Mouse (Mus musculus) embryonic facial prominence, embryonic 10.5 days (tissue): ENCODE data around the gene Slc22a22. TPM values are rescaled to one million over a fixed set of nuclear protein-coding genes. Genes with fewer than 3 reads are reported as not detected.

Source experiments
- DNase-seq: peaks from one replicate; pipeline ENCODE4 v3.0.0-alpha.2; 2017; ENCODE audit warnings: low spot score
- H3K27ac ChIP-seq: fragments of 300-500 bp; sonication (generic); replicated peaks from 2 replicates; pipeline ENCODE4 v1.5.1; 2016; ENCODE audit warnings: mild to moderate bottlenecking
- H3K27me3 ChIP-seq: fragments of 300-500 bp; sonication (generic); replicated peaks from 2 replicates; pipeline ENCODE4 v1.6.1; 2016; ENCODE audit warnings: low read depth, mild to moderate bottlenecking; ENCODE audit not compliant: poor library complexity, severe bottlenecking
- H3K36me3 ChIP-seq: fragments of 300-500 bp; sonication (generic); replicated peaks from 2 replicates; pipeline ENCODE4 v1.6.1; 2016; ENCODE audit warnings: mild to moderate bottlenecking, moderate library complexity
- H3K4me1 ChIP-seq: fragments of 300-500 bp; sonication (generic); 2 replicates; pipeline ENCODE4 v1.6.1; 2016
- H3K4me3 ChIP-seq: fragments of 300-500 bp; sonication (generic); 2 replicates; pipeline ENCODE4 v1.5.1; 2016; ENCODE audit warnings: mild to moderate bottlenecking, moderate library complexity
- H3K9me3 ChIP-seq: fragments of 300-500 bp; sonication (generic); 2 replicates; pipeline ENCODE4 v1.6.1; 2016; ENCODE audit warnings: mild to moderate bottlenecking
- WGBS: fragments of 180-500 bp; shearing (Covaris S2); methylation state at CpG from one replicate; pipeline ENCODE4 v1.1.7; 2016; 5-methylcytosine and 5-hydroxymethylcytosine counted together
- polyA plus RNA-seq: library from polyadenylated mRNA; unstranded; fragments of >200 nt; fragmentation: Nextera tagmentation; extraction: Ambion mirVana; gene quantifications from 2 replicates; pipeline ENCODE4 v1.2.1, GENCODE M21; 2016

The Slc22a22 gene
- polyA plus RNA-seq, 1 experiment from 2014 or later, result not detected

DNA sequence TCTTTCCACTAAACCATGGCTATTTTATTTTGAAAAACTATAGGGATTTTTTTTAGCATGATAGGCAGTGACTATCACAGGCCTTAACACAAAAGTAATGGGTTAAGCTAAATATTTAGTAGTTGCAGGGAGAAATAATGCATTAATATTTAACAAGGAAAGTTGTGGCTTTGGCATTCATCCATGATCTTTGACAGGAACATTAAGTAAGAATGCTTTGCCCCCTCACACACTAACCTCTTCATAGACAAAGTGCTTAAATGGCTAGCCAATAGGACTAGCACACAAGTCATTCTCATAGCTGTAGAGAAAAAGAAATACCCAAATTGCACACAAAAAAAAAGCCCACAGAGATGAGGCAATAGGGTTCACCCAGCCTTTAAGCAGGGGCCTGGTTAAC lies 11.4 kb downstream of the Slc22a22 start:
- peaks cover 10% of the 10 kb centered on the region for H3K4me1 ChIP-seq
- H3K27me3 ChIP-seq, result no peaks in the 10 kb centered on the region
- H3K4me3 ChIP-seq, result no peak overlapping the region
- H3K9me3 ChIP-seq, result no peaks in the 10 kb centered on the region
- no peak for DNase-seq
- no peak overlapping the region for H3K27ac ChIP-seq
- H3K36me3 ChIP-seq, result no peaks in the 10 kb centered on the region

DNA sequence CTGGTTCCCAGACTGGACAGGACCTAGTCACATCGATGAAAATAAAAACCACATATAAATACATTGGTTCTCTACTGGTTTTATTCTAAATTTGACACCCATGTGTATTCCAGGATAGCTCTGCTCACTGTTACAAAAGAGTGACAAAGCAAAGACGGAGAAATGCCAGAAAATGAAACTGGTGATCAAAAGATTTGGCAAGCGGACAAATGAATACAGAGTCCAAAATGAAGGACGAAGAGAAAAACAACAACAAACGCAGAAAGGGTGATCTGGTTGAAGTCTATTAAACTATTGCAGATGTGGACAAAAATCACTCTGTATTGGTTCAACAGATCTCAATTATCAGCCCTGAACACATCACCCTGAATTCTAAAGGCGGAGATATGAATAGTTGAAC lies 12.4 kb downstream of the Slc22a22 start:
- no peaks in the 10 kb centered on the region for H3K27me3 ChIP-seq
- H3K9me3 ChIP-seq, result no peaks in the 10 kb centered on the region
- H3K4me3 ChIP-seq, result no peak overlapping the region
- no peak overlapping the region for H3K27ac ChIP-seq
- H3K36me3 ChIP-seq, result no peaks in the 10 kb centered on the region
- DNase-seq, result no peak
- peaks cover 10% of the 10 kb centered on the region for H3K4me1 ChIP-seq
- WGBS, result 61% methylated on average over 6 of the region's 6 CpGs

DNA sequence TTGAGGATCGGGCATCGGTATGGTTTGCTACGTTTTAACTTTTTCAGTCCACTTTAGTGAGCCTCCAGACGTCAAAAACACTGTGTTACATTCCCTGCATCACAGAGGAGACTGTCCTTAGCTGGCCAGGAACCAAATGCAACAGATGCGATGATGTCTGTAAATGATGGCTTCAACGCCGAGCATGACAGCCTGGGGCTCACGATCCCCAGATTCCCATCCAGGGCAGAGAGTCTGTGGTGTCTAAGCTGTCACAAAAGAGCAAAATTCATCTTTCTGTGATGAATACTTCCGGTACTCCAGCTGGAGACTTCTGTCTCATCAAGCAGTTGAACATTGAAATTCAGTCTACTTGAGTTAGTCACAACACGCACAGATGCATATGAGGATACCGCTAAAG lies 13.4 kb downstream of the Slc22a22 start:
- H3K27ac ChIP-seq, result no peak overlapping the region
- WGBS, result 87% methylated on average over 11 of the region's 11 CpGs
- no peaks in the 10 kb centered on the region for H3K27me3 ChIP-seq
- no peaks in the 10 kb centered on the region for H3K9me3 ChIP-seq
- H3K36me3 ChIP-seq, result no peaks in the 10 kb centered on the region
- peaks cover 10% of the 10 kb centered on the region for H3K4me1 ChIP-seq
- H3K4me3 ChIP-seq, result no peak overlapping the region
- no peak for DNase-seq

DNA sequence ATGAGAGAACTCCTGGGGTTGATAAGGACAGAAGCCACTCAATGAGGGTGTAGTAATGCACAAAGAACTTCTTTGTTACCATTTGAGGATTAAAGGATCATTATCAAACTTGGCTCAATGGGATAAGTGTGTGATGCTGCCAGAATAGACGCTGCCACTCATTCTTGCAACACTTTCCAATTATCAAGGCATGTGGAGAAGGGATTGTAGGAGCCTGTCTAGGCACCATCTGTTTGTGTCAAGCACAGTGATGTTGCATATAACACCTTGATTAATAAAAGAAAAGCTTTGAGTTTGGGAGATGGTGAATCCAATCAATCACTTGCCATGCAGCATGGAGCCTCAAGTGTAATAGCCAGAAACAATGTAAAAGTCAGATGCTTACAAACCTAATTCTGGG lies 16.1 kb downstream of the Slc22a22 start:
- 38% methylated on average over 1 of the region's 1 CpGs for WGBS
- Histone ChIP-seq H3K4me3 (no peak overlapping the region), H3K27ac (no peak overlapping the region), H3K36me3 (no peaks in the 10 kb centered on the region), H3K9me3 (no peaks in the 10 kb centered on the region), H3K4me1 (peaks cover 10% of the 10 kb centered on the region), H3K27me3 (no peaks in the 10 kb centered on the region)
- DNase-seq, result no peak

DNA sequence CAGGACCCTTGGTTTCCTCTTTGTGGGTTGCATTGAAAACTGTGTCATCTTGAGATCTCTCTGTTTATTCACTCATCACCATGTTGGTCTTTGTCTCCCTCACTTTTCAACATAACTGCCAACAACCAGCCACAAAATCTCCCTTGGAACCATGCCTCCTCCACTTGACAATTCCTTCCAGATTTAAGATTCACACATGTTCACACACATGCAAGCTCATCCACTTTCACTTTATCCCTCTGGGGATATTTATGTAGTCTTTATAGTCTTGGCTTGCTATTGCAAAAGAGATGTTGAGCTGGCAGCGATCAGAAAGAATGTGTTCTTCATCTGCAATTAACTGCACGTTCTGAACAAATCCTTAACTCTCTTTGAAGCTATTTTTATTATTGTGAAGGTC lies 20.1 kb downstream of the Slc22a22 start:
- H3K27ac ChIP-seq, result no peak overlapping the region
- H3K4me1 ChIP-seq, result no peaks in the 10 kb centered on the region
- H3K4me3 ChIP-seq, result no peak overlapping the region
- WGBS, result 69% methylated on average over 2 of the region's 2 CpGs
- no peaks in the 10 kb centered on the region for H3K9me3 ChIP-seq
- no peaks in the 10 kb centered on the region for H3K36me3 ChIP-seq
- no peak for DNase-seq
- H3K27me3 ChIP-seq, result no peaks in the 10 kb centered on the region

DNA sequence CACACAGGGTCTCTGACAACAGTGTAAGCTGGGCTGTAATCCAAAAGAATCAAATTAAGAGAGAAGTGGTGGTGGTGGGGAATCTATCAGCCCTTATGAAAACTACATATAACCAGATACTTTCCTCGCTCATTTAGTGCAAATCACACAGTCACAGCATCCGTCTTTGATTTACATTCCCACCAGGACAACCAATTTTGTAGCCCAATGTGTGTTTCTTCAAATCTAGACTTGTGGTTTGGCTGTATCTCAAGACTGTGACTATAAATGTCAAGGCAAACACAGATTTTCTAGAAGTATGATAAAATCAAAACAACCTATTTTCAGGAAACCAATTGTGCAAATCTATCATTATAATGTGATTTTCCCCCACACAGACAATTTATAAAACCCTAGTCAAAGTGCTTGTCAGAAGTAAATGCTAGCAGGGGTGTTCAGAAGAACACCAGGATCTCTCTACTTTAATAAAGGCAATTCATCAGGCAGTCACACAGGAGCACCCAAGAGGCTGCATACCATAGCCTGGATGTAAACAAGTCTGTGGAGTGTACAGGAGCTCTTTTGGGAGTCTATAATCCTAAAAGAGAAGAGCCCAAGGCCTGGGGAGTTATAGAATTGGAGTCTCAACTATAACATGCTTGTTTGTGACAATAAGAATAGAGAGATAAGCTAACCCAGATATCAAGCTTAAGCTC lies 42.6 kb downstream of the Slc22a22 start:
- Histone ChIP-seq H3K36me3 (no peaks in the 10 kb centered on the region), H3K4me3 (no peak overlapping the region), H3K27ac (no peak overlapping the region), H3K27me3 (no peaks in the 10 kb centered on the region), H3K9me3 (no peaks in the 10 kb centered on the region), H3K4me1 (no peaks in the 10 kb centered on the region)
- 84% methylated on average over 2 of the region's 2 CpGs for WGBS
- DNase-seq, result no peak

DNA sequence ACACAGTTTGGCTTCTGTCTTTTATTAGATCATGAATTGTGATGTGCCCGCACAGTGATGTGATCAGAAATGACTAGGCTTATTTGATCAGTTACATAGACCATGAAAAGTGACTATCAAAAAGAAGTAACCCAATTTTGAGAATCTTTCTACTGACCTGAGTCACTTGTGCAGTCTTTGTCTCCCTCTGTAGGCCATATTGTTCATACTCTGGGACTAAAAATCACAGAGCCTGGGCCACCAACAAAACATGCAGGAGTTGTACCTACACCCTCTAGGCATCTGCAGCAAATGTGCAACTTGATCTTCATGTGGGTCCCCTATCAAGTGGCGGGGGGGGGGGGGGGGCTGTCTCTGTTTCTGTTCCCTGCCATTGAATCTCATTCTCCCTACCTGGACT lies 68.9 kb downstream of the Slc22a22 start:
- Histone ChIP-seq H3K4me3 (no peak overlapping the region), H3K4me1 (no peaks in the 10 kb centered on the region), H3K9me3 (no peaks in the 10 kb centered on the region), H3K27me3 (no peaks in the 10 kb centered on the region), H3K36me3 (no peaks in the 10 kb centered on the region), H3K27ac (no peak overlapping the region)
- DNase-seq, result peak; percentile 19
- WGBS, result 34% methylated on average over 2 of the region's 2 CpGs

DNA sequence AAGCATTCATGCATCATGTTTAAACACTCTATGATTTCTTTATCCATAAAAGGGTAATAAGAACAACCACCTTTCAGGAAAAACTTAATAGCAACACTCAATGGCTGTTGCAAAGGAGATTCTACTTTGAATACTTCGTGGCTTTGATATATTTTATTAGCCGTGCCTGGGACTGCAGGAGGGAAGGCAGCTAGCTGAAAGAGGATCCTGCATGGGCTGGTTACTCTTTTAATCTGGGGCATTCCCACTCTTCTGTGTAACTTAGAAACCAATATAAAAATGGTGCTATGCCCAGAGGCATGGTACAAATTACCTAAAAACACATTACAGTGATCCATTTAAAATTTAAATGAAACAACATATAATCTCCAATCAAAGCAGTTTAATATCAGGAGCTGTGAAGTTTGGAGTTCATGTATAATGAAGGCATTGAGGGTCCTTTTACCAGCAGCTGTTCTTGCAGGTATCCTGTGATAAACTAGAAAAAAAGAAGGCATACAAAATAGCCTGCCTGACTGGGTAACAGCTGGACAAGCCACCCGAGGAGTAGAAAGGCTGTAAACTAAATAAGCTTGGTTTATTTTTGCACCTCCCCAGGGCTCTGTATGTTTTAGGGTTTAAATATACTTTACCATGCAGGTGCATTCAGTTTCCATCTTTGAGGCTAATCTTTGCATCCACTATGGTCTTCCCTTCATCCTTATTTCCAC lies 78.8 kb downstream of the Slc22a22 start:
- Histone ChIP-seq H3K27ac (no peak overlapping the region), H3K4me3 (no peak overlapping the region), H3K9me3 (no peaks in the 10 kb centered on the region), H3K4me1 (no peaks in the 10 kb centered on the region), H3K36me3 (no peaks in the 10 kb centered on the region), H3K27me3 (no peaks in the 10 kb centered on the region)
- DNase-seq, result no peak
- WGBS, result 68% methylated on average over 3 of the region's 3 CpGs

DNA sequence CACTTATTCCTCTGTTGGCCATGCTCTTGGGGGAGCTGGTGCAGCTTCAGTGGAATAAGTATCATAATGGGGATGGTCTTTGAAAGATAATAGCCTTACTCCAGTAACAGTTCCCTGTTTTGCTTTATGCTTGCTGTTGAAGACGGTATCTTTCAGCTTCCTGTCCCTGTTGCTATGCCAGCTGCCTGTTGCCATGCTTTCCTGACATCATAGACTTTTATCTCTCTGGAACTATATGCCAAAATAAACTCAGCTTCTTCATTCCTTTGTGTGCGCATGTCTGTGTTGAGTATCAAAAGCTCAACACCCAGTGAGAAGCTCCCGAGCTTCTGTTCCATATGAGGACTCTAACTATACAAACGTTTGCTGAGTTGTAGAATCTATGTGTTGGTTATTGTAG lies 83.4 kb downstream of the Slc22a22 start:
- no peaks in the 10 kb centered on the region for H3K27me3 ChIP-seq
- no peaks in the 10 kb centered on the region for H3K36me3 ChIP-seq
- no peak overlapping the region for H3K4me3 ChIP-seq
- 89% methylated on average over 4 of the region's 4 CpGs for WGBS
- no peaks in the 10 kb centered on the region for H3K9me3 ChIP-seq
- no peak overlapping the region for H3K27ac ChIP-seq
- H3K4me1 ChIP-seq, result no peaks in the 10 kb centered on the region
- DNase-seq, result no peak

DNA sequence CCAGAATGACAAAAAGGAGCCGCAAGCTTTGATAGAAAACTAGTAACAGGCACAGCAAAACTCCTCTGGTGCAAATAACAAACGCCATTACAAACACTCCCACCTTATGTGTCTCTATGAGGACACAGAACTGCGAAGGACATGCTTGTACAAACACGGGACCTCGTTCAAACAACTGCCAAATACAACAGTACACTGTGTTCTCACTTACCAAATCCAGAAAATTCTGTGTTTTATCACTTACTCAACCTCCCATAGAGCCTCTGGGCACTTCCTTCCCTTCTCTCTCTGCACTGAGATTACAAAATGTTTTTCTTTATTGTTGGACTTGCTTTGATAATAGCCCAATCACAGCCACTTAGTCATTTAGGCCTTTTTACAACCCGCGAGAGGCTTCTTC lies 97.0 kb downstream of the Slc22a22 start:
- Histone ChIP-seq H3K27me3 (no peaks in the 10 kb centered on the region), H3K36me3 (no peaks in the 10 kb centered on the region), H3K4me1 (no peaks in the 10 kb centered on the region), H3K9me3 (no peaks in the 10 kb centered on the region), H3K27ac (no peak overlapping the region), H3K4me3 (no peak overlapping the region)
- 88% methylated on average over 7 of the region's 7 CpGs for WGBS
- no peak for DNase-seq

DNA sequence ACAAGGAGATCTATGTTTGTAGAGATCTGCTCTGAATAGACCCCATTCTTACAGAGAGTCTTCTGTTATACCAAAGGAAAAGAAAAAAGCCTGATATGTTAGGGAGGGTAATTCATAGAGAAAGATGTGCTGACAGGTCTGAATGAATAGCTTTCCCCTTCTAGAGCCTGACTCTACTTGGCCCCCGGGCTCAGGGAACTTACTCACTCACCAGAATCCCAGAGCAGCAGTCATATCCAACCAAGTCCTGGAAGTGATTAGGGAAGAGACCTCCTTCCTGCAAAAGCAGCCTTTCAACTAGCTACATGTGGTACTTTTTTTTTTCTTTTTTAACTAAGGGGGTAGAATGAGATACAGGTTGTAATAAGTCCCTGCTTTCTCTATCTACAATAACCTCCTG lies 111.0 kb downstream of the Slc22a22 start:
- 0 out of 2 replicates have a peak, but pooled peaks cover 4% of the 10 kb centered on the region for H3K4me1 ChIP-seq
- DNase-seq, result peak; percentile 12
- H3K9me3 ChIP-seq, result no peaks in the 10 kb centered on the region
- H3K27me3 ChIP-seq, result no peaks in the 10 kb centered on the region
- no peaks in the 10 kb centered on the region for H3K36me3 ChIP-seq
- no peak overlapping the region for H3K4me3 ChIP-seq
- 20% methylated on average over 1 of the region's 1 CpGs for WGBS
- no peak overlapping the region for H3K27ac ChIP-seq

DNA sequence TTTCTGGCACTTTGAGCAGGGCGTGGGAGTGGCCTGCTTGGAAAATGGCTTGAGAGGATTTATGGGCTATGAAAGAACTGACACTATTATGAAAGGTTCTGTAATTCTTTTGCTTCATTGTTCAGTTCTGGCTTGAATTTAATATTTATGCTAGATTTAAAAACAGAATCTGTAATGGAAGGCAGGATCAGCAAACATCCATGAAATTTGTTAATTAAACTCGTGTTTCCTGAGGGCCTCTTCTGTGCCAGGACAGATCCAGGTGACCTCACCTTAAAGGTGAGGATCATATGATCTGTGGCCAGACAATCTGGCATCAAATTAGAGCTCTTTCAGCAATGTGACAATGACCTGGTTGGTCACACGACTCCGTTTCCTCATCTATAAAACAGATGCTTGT lies 122.1 kb downstream of the Slc22a22 start:
- no peak for DNase-seq
- Histone ChIP-seq H3K4me3 (no peak overlapping the region), H3K4me1 (no peaks in the 10 kb centered on the region), H3K36me3 (no peaks in the 10 kb centered on the region), H3K9me3 (no peaks in the 10 kb centered on the region), H3K27ac (no peak overlapping the region), H3K27me3 (no peaks in the 10 kb centered on the region)
- 76% methylated on average over 4 of the region's 4 CpGs for WGBS

DNA sequence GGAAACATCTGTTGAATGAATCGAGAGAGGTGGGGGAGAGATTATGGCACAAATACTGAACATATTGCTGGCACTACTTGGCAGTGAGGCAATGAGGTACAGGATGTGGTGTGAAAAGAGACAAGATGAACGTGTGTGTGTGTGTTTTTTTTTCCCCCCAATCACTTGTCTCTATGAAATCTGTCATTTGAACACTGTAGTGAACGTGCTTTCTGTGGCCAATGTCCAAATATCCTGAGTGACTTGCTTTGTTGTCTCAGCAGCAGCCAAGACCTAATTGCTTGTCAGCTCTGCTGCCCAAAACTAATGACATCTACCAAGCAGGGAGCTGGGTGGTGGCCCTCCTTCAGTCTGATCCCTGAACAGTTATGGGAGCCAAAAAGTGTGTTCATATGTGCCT lies 136.9 kb downstream of the Slc22a22 start:
- Histone ChIP-seq H3K4me3 (no peak overlapping the region), H3K36me3 (no peaks in the 10 kb centered on the region), H3K27me3 (no peaks in the 10 kb centered on the region), H3K9me3 (no peaks in the 10 kb centered on the region), H3K4me1 (no peaks in the 10 kb centered on the region), H3K27ac (no peak overlapping the region)
- 69% methylated on average over 3 of the region's 3 CpGs for WGBS
- no peak for DNase-seq
